Mouse (Mus musculus) midbrain, embryonic 13.5 days (tissue): ENCODE data around the gene Zfp867. TPM values are rescaled to one million over a fixed set of nuclear protein-coding genes. Genes with fewer than 3 reads are reported as not detected.

Experiments
- ATAC-seq: fragments of 200-750 bp; cut with Nextera tagmentation; 2 replicates; pipeline ENCODE4 v1.8.0; 2017; ENCODE audit warnings: mild to moderate bottlenecking, moderate TSS enrichment, moderate library complexity
- H3K27ac ChIP-seq: fragments of 300-500 bp; sonication (generic); 2 replicates; pipeline ENCODE4 v1.5.1; 2015; ENCODE audit warnings: inconsistent platforms, mild to moderate bottlenecking, moderate library complexity
- H3K27me3 ChIP-seq: fragments of 300-500 bp; sonication (generic); 2 replicates; pipeline ENCODE4 v1.6.1; 2015; ENCODE audit warnings: mild to moderate bottlenecking, inconsistent platforms
- H3K36me3 ChIP-seq: fragments of 300-500 bp; sonication (generic); 2 replicates; pipeline ENCODE4 v1.6.1; 2015; ENCODE audit warnings: mild to moderate bottlenecking, inconsistent platforms
- H3K4me1 ChIP-seq: fragments of 300-500 bp; sonication (generic); replicated peaks from 2 replicates; pipeline ENCODE4 v1.6.1; 2015; ENCODE audit warnings: inconsistent platforms
- H3K4me2 ChIP-seq: fragments of 300-500 bp; sonication (generic); replicated peaks from 2 replicates; pipeline ENCODE4 v1.6.1; 2015; ENCODE audit warnings: moderate library complexity, mild to moderate bottlenecking, inconsistent platforms
- H3K4me3 ChIP-seq: fragments of 300-500 bp; sonication (generic); replicated peaks from 2 replicates; pipeline ENCODE4 v1.5.1; 2015; ENCODE audit warnings: mild to moderate bottlenecking, inconsistent platforms
- H3K9ac ChIP-seq: fragments of 300-500 bp; sonication (generic); replicated peaks from 2 replicates; pipeline ENCODE4 v1.6.1; 2015; ENCODE audit warnings: mild to moderate bottlenecking, inconsistent platforms
- H3K9me3 ChIP-seq: fragments of 300-500 bp; sonication (generic); 2 replicates; pipeline ENCODE4 v1.6.1; 2016; ENCODE audit warnings: mild to moderate bottlenecking, inconsistent platforms
- WGBS: fragments of 180-500 bp; shearing (Covaris S2); methylation state at CpG from one replicate; pipeline ENCODE4 v1.1.7; 2015; 5-methylcytosine and 5-hydroxymethylcytosine counted together
- polyA plus RNA-seq: library from polyadenylated mRNA; unstranded; fragments of >200 nt; fragmentation: Nextera tagmentation; extraction: Ambion mirVana; gene quantifications from 2 replicates; pipeline ENCODE4 v1.2.1, GENCODE M21; 2015

Gene Zfp867
- polyA plus RNA-seq, 1 experiment from 2014 or later, result 14.7 TPM

DNA sequence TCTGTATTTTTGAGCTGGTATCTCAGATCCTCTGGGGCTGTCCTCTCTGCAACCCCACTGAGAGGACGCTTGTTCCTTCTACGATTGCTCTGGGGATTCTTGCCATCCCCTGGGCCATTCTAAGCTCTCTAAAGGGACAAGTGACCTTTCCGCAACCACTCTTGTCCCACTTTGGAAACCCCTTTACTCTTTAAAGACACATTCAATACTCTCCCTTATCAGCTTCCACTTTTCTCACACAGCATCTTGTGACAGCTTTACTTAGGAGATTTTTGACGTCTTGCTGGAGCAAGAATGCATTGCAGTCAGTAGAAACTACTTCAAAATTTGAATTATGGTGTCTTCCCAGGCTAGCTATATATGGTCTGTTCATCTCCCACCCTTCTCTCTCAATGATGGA is 21.2 kb downstream of the Zfp867 start, which contains the start of gene Snap47:
Snap47 (minus strand) TSS at position 101 of the 400 bp plus-strand sequence.
- Histone ChIP-seq H3K9ac (peak within 1 kb of the TSS; percentile 79), H3K27me3 (no peaks in the 10 kb centered on the region), H3K4me3 (peak within 1 kb of the TSS; percentile 84), H3K4me1 (peaks cover 29% of the 10 kb centered on the region), H3K9me3 (no peaks in the 10 kb centered on the region), H3K4me2 (peak within 1 kb of the TSS; percentile 97), H3K36me3 (peaks cover 32% of the 10 kb centered on the region), H3K27ac (peak within 1 kb of the TSS; percentile 88)
- ATAC-seq, result no peak
- 86% methylated on average over 4 of the region's 4 CpGs for WGBS

DNA sequence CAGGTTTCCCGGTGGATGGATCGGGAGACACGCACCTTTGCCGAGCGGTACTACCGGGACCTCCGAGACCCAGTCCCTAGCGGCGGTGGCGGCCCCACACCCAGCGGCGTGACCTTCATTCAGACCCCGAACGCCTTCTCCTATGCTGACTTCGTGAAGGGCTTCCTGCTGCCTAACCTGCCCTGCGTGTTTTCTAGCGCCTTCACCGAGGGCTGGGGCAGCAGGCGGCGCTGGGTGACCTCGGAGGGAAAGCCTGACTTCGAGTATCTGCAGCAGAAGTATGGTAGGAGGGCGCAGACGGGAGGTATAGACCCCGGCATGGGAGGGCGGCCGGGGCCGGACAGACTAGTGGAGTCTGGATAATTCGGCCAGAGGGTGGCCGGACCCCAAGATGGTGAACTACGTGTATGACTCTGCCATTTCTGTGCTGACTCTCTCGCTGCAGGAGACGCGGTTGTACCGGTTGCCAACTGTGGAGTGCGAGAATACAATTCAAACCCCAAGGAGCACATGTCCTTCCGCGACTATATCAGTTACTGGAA is 22.0 kb downstream of the Zfp867 start:
- peaks cover 29% of the 10 kb centered on the region for H3K4me1 ChIP-seq
- H3K9me3 ChIP-seq, result no peaks in the 10 kb centered on the region
- H3K27ac ChIP-seq, result peak overlapping the region; percentile 88
- H3K36me3 ChIP-seq, result peaks cover 25% of the 10 kb centered on the region
- H3K4me2 ChIP-seq, result peak overlapping the region; percentile 97
- peak overlapping the region; percentile 84 for H3K4me3 ChIP-seq
- peak overlapping the region; percentile 79 for H3K9ac ChIP-seq
- peak; percentile 85 for ATAC-seq
- under 1% methylated on average over 38 of the region's 38 CpGs for WGBS
- no peaks in the 10 kb centered on the region for H3K27me3 ChIP-seq

DNA sequence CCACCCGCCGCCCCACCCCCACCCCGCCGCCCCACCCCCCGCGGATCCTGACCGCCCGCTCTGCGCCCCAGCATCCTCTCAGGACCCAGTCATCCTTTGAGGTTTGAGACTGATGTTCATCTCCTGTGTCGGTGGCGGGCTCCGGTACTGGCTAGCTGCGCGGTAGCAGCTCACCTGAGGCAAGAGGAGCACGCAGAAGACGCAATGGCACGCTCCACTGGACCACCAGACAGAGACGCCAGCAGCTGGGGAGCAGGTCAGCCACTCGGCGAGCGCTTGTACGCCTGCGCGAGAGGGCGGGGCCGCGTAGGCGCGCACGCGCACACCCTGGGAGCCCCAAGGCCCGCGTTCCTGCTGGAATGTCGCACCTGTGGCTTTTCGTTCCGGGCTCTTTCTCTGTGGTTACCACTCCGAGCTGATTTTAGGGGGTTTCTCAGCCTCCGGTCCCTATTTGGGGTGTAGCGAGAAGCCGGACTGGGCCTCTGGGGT is 22.5 kb downstream of the Zfp867 start, which contains the start of gene Jmjd4:
Jmjd4 (plus strand) TSS at position 305 of the 489 bp plus-strand sequence.
- Histone ChIP-seq H3K27ac (peak within 1 kb of the TSS; percentile 88), H3K4me3 (peak within 1 kb of the TSS; percentile 84), H3K4me2 (peak within 1 kb of the TSS; percentile 97), H3K4me1 (peaks cover 29% of the 10 kb centered on the region), H3K9me3 (no peaks in the 10 kb centered on the region), H3K36me3 (peaks cover 19% of the 10 kb centered on the region), H3K9ac (peak within 1 kb of the TSS; percentile 79), H3K27me3 (no peaks in the 10 kb centered on the region)
- ATAC-seq, result peak; percentile 97
- under 1% methylated on average over 34 of the region's 40 CpGs for WGBS

- H3K27me3 ChIP-seq, result no peaks in the 10 kb centered on the region
- H3K9ac ChIP-seq, result no peak overlapping the region
- no peak overlapping the region for H3K27ac ChIP-seq
- H3K36me3 ChIP-seq, result peaks cover 23% of the 10 kb centered on the region
- ATAC-seq, result no peak
- H3K4me2 ChIP-seq, result no peak overlapping the region
- no peak overlapping the region for H3K4me3 ChIP-seq
- no peaks in the 10 kb centered on the region for H3K9me3 ChIP-seq
- H3K4me1 ChIP-seq, result peaks cover 4% of the 10 kb centered on the region
These were observed 29.2 kb downstream of the Zfp867 start for GRCm38 (mm10) chr11:59443102-59443501.

DNA sequence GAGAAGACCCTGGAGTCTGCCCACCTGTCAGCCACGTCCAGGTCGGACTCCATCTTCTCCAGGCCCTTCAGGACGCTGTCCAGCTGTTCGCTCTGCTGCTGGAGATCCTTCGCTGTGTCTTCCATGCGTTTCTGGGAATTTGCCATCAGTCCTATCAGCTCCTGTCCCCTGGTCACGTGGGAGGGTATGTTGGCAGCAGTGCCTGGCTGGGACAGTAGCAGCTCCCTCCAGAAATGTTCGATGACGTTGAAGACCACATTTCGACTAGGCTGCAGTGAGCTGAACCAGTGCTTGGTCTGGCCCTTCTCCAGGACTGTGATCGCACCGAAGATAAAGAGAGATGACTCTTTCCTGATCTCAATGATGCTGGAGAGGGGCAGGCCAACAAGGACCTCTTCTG is 34.3 kb downstream of the Zfp867 start:
- Histone ChIP-seq H3K27ac (no peak overlapping the region), H3K4me2 (no peak overlapping the region), H3K9ac (no peak overlapping the region), H3K27me3 (no peaks in the 10 kb centered on the region), H3K4me3 (no peak overlapping the region), H3K9me3 (peaks cover 9% of the 10 kb centered on the region), H3K36me3 (peaks cover 57% of the 10 kb centered on the region), H3K4me1 (no peaks in the 10 kb centered on the region)
- ATAC-seq, result no peak
- WGBS, result 97% methylated on average over 12 of the region's 12 CpGs

- H3K4me2 ChIP-seq, result no peak overlapping the region
- H3K4me1 ChIP-seq, result no peaks in the 10 kb centered on the region
- no peak overlapping the region for H3K27ac ChIP-seq
- 77% methylated on average over 3 of the region's 3 CpGs for WGBS
- no peak overlapping the region for H3K4me3 ChIP-seq
- H3K27me3 ChIP-seq, result no peaks in the 10 kb centered on the region
- H3K36me3 ChIP-seq, result peaks cover 69% of the 10 kb centered on the region
- ATAC-seq, result no peak
- H3K9me3 ChIP-seq, result peaks cover 9% of the 10 kb centered on the region
- H3K9ac ChIP-seq, result no peak overlapping the region
These were observed 40.0 kb downstream of the Zfp867 start for GRCm38 (mm10) chr11:59432261-59432660.

- 84% methylated on average over 1 of the region's 1 CpGs for WGBS
- H3K4me3 ChIP-seq, result no peak overlapping the region
- no peak overlapping the region for H3K27ac ChIP-seq
- no peak overlapping the region for H3K9ac ChIP-seq
- no peaks in the 10 kb centered on the region for H3K27me3 ChIP-seq
- no peak overlapping the region for H3K4me2 ChIP-seq
- ATAC-seq, result no peak
- H3K36me3 ChIP-seq, result peaks cover 76% of the 10 kb centered on the region
- no peaks in the 10 kb centered on the region for H3K4me1 ChIP-seq
- no peaks in the 10 kb centered on the region for H3K9me3 ChIP-seq
These were observed 42.3 kb downstream of the Zfp867 start for GRCm38 (mm10) chr11:59429959-59430358.

DNA sequence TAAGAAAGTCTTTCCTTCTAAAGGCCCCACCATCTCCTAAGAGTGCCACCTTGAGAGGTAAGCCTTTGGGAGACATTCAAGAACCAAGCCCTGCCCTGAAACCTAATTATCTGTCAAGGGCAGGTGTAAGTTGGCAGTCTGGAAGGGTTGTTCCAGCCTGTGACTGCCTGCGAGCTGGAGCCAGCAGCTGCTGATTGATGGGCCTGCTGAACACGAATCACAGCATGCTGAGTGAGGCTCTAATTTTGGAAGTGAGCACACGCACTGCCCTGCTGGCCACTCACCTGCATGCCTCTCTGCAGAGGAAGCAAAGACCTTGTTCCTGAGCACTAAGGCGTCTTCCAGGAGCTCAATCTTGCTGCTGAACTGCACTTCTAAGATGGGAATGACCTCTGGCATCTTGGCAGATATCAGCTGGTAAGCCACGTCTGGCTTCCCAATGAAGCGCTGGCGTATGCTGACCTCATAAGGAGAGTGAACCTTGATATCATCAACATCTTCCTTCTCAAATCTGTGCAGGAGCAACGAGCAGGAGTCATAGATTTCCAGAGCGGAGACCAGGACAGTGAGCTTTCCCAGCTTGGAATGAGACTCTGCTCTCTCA is 44.1 kb downstream of the Zfp867 start:
- no peak overlapping the region for H3K27ac ChIP-seq
- H3K4me3 ChIP-seq, result no peak overlapping the region

DNA sequence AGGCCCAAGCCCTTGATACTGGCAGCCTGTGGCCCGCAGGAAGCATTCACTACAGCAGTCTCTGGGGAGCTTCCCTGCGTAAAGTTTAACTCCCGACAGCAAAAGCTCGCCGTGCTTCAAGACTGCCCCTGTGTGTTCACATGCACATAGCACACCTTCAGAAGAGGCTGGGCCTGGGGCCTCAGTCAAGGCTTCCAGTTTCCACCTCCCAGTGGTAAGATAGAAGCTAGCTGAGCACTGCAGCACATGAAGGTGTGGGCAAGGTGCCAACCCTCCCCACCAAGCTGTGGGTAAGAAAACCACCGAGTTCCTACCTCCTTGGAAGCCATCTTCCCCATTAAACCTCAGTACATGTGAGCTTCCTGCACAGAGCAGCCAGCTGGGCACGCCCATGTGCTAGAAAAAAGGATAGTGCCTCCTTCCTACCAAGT is 46.6 kb downstream of the Zfp867 start:
- H3K27ac ChIP-seq, result no peak overlapping the region
- H3K9ac ChIP-seq, result no peak overlapping the region
- peaks cover 81% of the 10 kb centered on the region for H3K36me3 ChIP-seq
- H3K27me3 ChIP-seq, result no peaks in the 10 kb centered on the region
- WGBS, result 73% methylated on average over 7 of the region's 7 CpGs
- no peaks in the 10 kb centered on the region for H3K4me1 ChIP-seq
- H3K4me2 ChIP-seq, result no peak overlapping the region
- no peaks in the 10 kb centered on the region for H3K9me3 ChIP-seq
- ATAC-seq, result no peak
- no peak overlapping the region for H3K4me3 ChIP-seq

More for the DNA sequence above, 44.1 kb downstream of the Zfp867 start:
- ATAC-seq, result no peak
- Histone ChIP-seq H3K9me3 (no peaks in the 10 kb centered on the region), H3K9ac (no peak overlapping the region), H3K4me2 (no peak overlapping the region), H3K27me3 (no peaks in the 10 kb centered on the region), H3K36me3 (peaks cover 79% of the 10 kb centered on the region), H3K4me1 (no peaks in the 10 kb centered on the region)
- 95% methylated on average over 9 of the region's 9 CpGs for WGBS

DNA sequence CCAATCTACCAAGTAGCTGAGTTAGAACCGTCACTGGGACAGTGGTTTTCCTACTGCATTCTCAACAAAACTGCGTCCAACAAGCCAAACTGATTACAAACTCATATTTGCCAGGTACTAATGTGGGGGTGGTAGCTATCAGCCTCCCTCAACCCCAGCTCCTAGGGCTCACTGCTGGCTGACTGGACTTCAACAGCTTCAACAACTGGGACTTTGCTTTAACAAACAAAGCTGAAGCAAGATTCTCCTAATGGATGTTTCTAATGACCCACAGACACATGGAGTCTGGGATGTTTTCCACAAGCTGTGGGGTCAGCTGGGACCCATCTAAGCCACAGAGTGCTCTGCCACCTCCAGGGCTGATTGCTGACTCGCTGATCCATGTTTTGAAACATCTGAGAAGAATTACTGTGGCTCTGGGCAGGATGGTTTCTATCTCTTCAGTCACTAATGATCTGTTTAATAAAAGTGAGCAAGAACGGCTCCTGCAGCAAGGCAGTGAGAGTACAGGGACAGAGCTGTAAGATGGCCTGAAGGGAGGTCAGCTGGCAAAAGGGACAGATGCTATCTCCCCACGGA is 49.2 kb downstream of the Zfp867 start:
- H3K27me3 ChIP-seq, result no peaks in the 10 kb centered on the region
- H3K4me2 ChIP-seq, result no peak overlapping the region
- no peak overlapping the region for H3K4me3 ChIP-seq
- H3K27ac ChIP-seq, result no peak overlapping the region
- peaks cover 92% of the 10 kb centered on the region for H3K36me3 ChIP-seq
- WGBS, result 86% methylated on average over 5 of the region's 5 CpGs
- H3K9me3 ChIP-seq, result no peaks in the 10 kb centered on the region
- H3K9ac ChIP-seq, result no peak overlapping the region
- no peak for ATAC-seq
- H3K4me1 ChIP-seq, result no peaks in the 10 kb centered on the region

DNA sequence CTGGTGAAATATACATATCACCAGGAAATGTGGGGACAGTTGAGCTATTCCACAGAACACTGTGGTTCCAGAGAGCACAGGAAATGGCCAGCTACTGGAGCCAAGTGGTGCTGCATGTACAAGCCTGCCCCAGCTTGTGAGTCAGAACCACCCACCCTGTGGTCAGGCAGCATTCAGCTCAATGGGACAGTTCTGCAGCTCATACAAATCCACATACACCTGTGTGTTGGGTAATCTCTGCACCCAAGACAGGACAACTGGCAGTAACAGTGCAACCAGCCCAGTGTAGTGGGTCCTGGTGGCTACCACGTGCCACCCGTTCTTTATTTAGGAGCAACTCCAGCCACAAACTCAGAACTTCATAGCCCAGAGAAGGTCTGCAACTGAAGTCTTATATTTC is 50.3 kb downstream of the Zfp867 start:
- no peak overlapping the region for H3K9ac ChIP-seq
- H3K36me3 ChIP-seq, result peaks cover 88% of the 10 kb centered on the region

GRCm38 (mm10) chr11:59421436-59421835 is 50.8 kb downstream of the Zfp867 start:
- Histone ChIP-seq H3K9ac (no peak overlapping the region), H3K9me3 (no peaks in the 10 kb centered on the region), H3K4me2 (no peak overlapping the region), H3K4me3 (no peak overlapping the region), H3K4me1 (no peaks in the 10 kb centered on the region), H3K36me3 (peaks cover 88% of the 10 kb centered on the region), H3K27me3 (no peaks in the 10 kb centered on the region), H3K27ac (no peak overlapping the region)
- ATAC-seq, result no peak
- WGBS, result 94% methylated on average over 8 of the region's 8 CpGs

More for the DNA sequence above, 50.3 kb downstream of the Zfp867 start:
- Histone ChIP-seq H3K27ac (no peak overlapping the region), H3K27me3 (no peaks in the 10 kb centered on the region), H3K4me1 (no peaks in the 10 kb centered on the region), H3K4me2 (no peak overlapping the region), H3K9me3 (no peaks in the 10 kb centered on the region), H3K4me3 (no peak overlapping the region)
- ATAC-seq, result no peak
- 96% methylated on average over 2 of the region's 2 CpGs for WGBS
